Mouse (Mus musculus) liver, embryonic 11.5 days (tissue): ENCODE measurements at regions not wholly inside any gene's neighbourhood (a gene's known extent, or its start where the extent isn't known, plus 50 kb on each side); places are given as distances from the start of the nearest gene placed in this dataset.

Source experiments
- ATAC-seq: fragments of 200-750 bp; cut with Nextera tagmentation; replicated peaks from 2 replicates; pipeline ENCODE4 v1.8.0; 2017; ENCODE audit warnings: moderate number of reproducible peaks, mild to moderate bottlenecking, moderate TSS enrichment, moderate library complexity; ENCODE audit not compliant: low FRiP score
- DNase-seq: peaks from one replicate; pipeline ENCODE4 v3.0.0-alpha.2; 2017; ENCODE audit warnings: low spot score
- H3K27ac ChIP-seq: fragments of 300-500 bp; sonication (generic); 2 replicates; pipeline ENCODE4 v1.5.1; 2014; ENCODE audit warnings: mild to moderate bottlenecking, low read depth, low read length, control low read depth
- H3K27me3 ChIP-seq: fragments of 300-500 bp; sonication (generic); replicated peaks from 2 replicates; pipeline ENCODE4 v1.6.1; 2014; ENCODE audit warnings: low read length, mixed read lengths; ENCODE audit not compliant: control insufficient read depth, insufficient read depth
- H3K36me3 ChIP-seq: fragments of 300-500 bp; sonication (generic); 2 replicates; pipeline ENCODE4 v1.6.1; 2014; ENCODE audit warnings: mild to moderate bottlenecking, low read length, moderate library complexity, mixed read lengths; ENCODE audit not compliant: control insufficient read depth, insufficient read depth
- H3K4me1 ChIP-seq: fragments of 300-500 bp; sonication (generic); replicated peaks from 2 replicates; pipeline ENCODE4 v1.6.1; 2014; ENCODE audit warnings: low read length, mixed read lengths; ENCODE audit not compliant: control insufficient read depth, insufficient read depth
- H3K4me2 ChIP-seq: fragments of 300-500 bp; sonication (generic); 2 replicates; pipeline ENCODE4 v1.6.1; 2014; ENCODE audit warnings: mild to moderate bottlenecking, control low read depth, moderate library complexity
- H3K4me3 ChIP-seq: fragments of 300-500 bp; sonication (generic); 2 replicates; pipeline ENCODE4 v1.5.1; 2014; ENCODE audit warnings: low read depth, low read length, control low read depth
- H3K9ac ChIP-seq: fragments of 300-500 bp; sonication (generic); 2 replicates; pipeline ENCODE4 v1.6.1; 2014; ENCODE audit warnings: low read depth, low read length, control low read depth
- H3K9me3 ChIP-seq: fragments of 300-500 bp; sonication (generic); 2 replicates; pipeline ENCODE4 v1.6.1; 2016; ENCODE audit warnings: low read length, inconsistent platforms, mixed read lengths; ENCODE audit not compliant: control insufficient read depth
- WGBS: fragments of 180-500 bp; shearing (Covaris S2); extraction: QIAGEN DNeasy Blood & Tissue Kit; methylation state at CpG from one replicate; pipeline ENCODE4 v1.1.7; 2014; 5-methylcytosine and 5-hydroxymethylcytosine counted together

DNA sequence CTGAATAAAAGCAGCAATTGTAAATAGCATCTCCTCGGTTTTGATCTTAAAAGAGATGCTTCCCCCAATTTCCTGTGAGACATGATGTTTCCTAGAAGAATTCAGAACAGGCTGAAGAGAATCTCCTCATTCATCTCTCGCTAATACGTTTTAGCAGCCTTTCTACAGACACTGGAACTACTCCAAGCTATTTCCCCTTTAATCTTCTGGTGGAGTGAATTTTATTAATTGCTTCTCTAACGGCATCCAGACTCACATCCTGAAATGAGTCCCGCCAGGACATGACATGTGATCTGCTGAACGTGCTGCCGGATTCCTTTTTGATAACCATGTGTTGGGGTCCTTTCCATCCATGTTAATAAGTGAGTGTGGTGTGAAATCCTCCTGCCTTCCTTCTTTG, 209.6 kb upstream of the Kdm8 start:
- H3K27me3 ChIP-seq: no peaks in the 10 kb centered on the region
- no peak overlapping the region for H3K27ac ChIP-seq
- no peak overlapping the region for H3K9ac ChIP-seq
- no peak overlapping the region for H3K4me3 ChIP-seq
- no peaks in the 10 kb centered on the region for H3K4me1 ChIP-seq
- H3K4me2 ChIP-seq: no peak overlapping the region
- no peaks in the 10 kb centered on the region for H3K9me3 ChIP-seq
- no peaks in the 10 kb centered on the region for H3K36me3 ChIP-seq
- 66% methylated on average over 7 of the region's 7 CpGs for WGBS
- ATAC-seq (no peak), DNase-seq (no peak)

DNA sequence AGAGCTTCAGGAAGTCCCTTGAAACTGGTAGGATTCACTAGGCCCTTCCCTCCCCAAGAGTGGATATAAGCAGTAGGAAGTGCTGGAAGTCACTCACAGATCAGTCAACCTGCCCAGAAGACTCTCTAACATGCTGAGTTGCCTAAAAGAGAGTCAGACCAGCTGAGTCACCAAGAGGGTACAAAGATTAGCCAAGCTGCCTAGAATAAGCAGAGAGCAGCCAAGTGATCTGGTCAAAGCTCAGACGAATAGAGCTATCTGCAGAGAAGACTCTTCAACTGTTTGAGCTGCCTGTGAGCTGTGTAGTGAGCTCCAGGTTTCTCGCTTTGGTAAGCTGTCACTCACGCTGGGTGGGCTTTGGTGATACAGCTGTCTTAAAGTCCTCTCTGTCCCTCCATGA, 207.4 kb upstream of the Kdm8 start:
- ATAC-seq (no peak), DNase-seq (no peak)
- WGBS: 72% methylated on average over 3 of the region's 3 CpGs

DNA sequence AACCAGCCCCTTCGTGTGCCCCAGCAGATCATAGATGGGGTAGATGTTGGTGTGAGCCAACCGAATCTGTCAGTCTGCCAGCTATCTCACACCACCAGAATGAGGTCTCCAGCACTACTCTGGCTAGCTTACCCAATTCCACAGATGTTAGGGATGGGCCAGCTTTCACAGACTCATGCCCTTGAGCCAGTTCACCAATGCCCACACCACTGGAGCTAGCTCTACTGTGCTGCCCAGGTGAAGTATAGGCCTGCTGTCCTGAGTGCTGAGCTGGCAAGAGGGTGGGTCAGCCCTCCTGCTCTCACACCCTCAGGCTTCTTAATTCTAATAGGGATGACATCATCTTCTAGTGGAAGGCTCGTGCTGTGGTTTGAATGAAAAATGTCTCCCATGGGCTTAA, 201.5 kb upstream of the Kdm8 start:
- H3K9ac ChIP-seq: no peak overlapping the region
- 71% methylated on average over 3 of the region's 3 CpGs for WGBS
- H3K27me3 ChIP-seq: no peaks in the 10 kb centered on the region
- H3K36me3 ChIP-seq: no peaks in the 10 kb centered on the region
- DNase-seq (no peak), ATAC-seq (no peak)
- no peak overlapping the region for H3K27ac ChIP-seq
- H3K4me3 ChIP-seq: no peak overlapping the region
- no peaks in the 10 kb centered on the region for H3K4me1 ChIP-seq
- H3K4me2 ChIP-seq: no peak overlapping the region
- H3K9me3 ChIP-seq: no peaks in the 10 kb centered on the region

More for the DNA sequence above, 207.4 kb upstream of the Kdm8 start:
- Histone ChIP-seq H3K4me3 (no peak overlapping the region), H3K4me2 (no peak overlapping the region), H3K36me3 (no peaks in the 10 kb centered on the region), H3K9ac (no peak overlapping the region), H3K9me3 (no peaks in the 10 kb centered on the region), H3K27ac (no peak overlapping the region), H3K27me3 (no peaks in the 10 kb centered on the region), H3K4me1 (no peaks in the 10 kb centered on the region)

DNA sequence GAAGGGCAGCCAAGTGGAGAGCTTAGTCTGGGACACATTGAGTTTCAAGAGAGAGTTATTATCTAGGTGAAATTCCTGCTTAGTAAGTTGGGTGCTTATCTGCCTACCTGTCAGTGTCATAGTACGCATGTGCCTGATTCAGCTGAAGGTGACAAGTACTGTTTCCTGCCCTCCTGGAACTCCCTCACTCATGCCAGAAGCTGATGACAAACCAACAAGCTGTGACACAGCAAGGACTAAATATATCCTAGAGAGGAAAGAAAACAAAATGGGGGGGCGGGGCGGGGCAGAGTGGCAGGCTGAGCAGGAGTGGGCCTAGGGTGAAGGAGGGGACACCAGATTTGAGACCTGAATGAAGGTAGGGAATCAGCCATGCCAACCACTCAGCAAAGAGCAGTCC, 196.1 kb upstream of the Kdm8 start:
- DNase-seq (no peak), ATAC-seq (no peak)
- H3K4me3 ChIP-seq: no peak overlapping the region
- H3K4me2 ChIP-seq: no peak overlapping the region
- no peak overlapping the region for H3K27ac ChIP-seq
- no peaks in the 10 kb centered on the region for H3K27me3 ChIP-seq
- no peaks in the 10 kb centered on the region for H3K9me3 ChIP-seq
- no peaks in the 10 kb centered on the region for H3K4me1 ChIP-seq
- WGBS: 92% methylated on average over 3 of the region's 3 CpGs
- H3K9ac ChIP-seq: no peak overlapping the region
- H3K36me3 ChIP-seq: no peaks in the 10 kb centered on the region

- Histone ChIP-seq H3K36me3 (no peaks in the 10 kb centered on the region), H3K4me2 (no peak overlapping the region), H3K4me1 (no peaks in the 10 kb centered on the region), H3K4me3 (no peak overlapping the region), H3K9ac (no peak overlapping the region), H3K27me3 (no peaks in the 10 kb centered on the region), H3K9me3 (no peaks in the 10 kb centered on the region), H3K27ac (no peak overlapping the region)
- ATAC-seq (no peak), DNase-seq (no peak)
- WGBS: 60% methylated on average over 2 of the region's 2 CpGs
These were observed 194.1 kb upstream of the Kdm8 start for GRCm38 (mm10) chr7:125250385-125250784.

DNA sequence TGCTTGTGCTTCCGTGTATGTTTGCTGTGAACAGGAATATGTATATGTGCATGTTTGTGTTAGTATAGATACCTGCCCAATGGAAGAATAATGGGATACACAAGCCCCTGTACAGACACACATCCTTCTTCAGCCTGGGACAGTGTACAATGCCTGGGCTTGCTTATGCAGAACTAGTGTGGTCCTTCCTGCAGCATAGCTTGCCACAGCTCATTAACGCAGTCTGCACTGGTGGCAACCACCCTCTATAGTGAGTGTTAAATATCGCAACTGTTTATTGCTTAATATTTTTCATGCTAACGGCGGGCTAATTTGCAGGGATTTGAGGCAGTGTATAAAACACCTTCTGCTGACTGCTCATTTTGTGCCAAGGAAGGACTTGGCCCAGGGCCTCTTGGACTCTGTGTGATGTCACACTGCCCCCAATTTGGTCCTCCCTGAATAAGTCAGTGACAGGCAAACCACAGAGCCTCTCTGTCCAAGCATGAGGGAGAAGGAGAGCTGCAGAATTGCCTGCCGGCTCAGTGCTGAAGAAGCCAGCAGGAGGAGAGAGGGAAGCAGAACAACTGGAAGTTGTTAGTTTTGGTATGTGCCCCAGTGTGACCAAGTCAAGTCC, 193.4 kb upstream of the Kdm8 start:
- Histone ChIP-seq H3K9me3 (no peaks in the 10 kb centered on the region), H3K27me3 (no peaks in the 10 kb centered on the region), H3K4me3 (no peak overlapping the region), H3K9ac (no peak overlapping the region), H3K4me1 (no peaks in the 10 kb centered on the region), H3K4me2 (no peak overlapping the region), H3K36me3 (no peaks in the 10 kb centered on the region), H3K27ac (no peak overlapping the region)
- 73% methylated on average over 6 of the region's 6 CpGs for WGBS
- DNase-seq: no peak
- no peak for ATAC-seq

DNA sequence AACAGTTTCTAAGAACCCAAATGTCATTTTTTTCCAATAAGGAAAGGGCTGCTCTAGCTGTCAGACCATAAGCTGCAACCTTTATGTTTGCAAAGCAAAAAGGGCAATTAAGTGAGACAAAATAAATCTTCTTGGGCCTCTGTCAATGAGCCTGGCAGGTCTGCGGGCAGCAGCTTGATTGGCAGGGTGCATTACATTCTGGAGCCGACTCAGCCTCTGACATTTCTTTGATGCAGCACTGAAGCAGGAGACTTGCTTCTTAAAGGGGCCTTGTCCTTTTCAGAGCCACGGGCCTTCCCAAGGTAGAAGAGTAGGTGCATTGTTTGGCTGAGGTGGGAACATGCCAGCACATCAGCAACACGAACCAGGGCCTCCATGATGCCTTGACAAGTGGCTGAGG, 190.2 kb upstream of the Kdm8 start:
- Histone ChIP-seq H3K27me3 (no peaks in the 10 kb centered on the region), H3K4me2 (no peak overlapping the region), H3K4me1 (no peaks in the 10 kb centered on the region; the same call in 1 of the 2 replicates), H3K36me3 (no peaks in the 10 kb centered on the region), H3K27ac (no peak overlapping the region), H3K9me3 (no peaks in the 10 kb centered on the region), H3K9ac (no peak overlapping the region), H3K4me3 (no peak overlapping the region)
- DNase-seq (no peak), ATAC-seq (no peak)
- 37% methylated on average over 4 of the region's 4 CpGs for WGBS

DNA sequence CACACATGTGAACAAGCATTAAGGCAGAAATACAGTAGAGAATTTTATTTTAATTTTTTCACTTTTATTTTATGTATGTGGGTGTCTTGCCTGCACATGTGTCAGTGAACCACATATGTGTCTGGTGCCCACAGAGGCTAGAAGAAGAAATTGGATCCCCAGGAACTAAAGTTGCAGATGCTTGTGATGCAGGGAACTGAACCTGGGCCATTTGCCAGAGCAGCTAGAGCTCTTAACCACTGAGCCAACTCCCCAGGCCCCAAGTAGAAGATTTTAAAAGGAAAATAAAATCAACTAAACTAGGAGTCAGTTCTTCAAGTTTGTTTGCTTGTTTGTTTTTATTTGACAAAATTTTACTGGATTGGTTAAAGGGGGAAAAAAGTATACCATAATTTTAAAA, 185.5 kb upstream of the Kdm8 start:
- Histone ChIP-seq H3K4me3 (no peak overlapping the region), H3K36me3 (no peaks in the 10 kb centered on the region), H3K27ac (no peak overlapping the region), H3K9ac (no peak overlapping the region), H3K27me3 (no peaks in the 10 kb centered on the region), H3K4me1 (no peaks in the 10 kb centered on the region; the same call in 1 of the 2 replicates), H3K4me2 (no peak overlapping the region), H3K9me3 (no peaks in the 10 kb centered on the region)
- DNase-seq (no peak), ATAC-seq (no peak)

- Histone ChIP-seq H3K4me3 (no peak overlapping the region), H3K4me2 (no peak overlapping the region), H3K36me3 (no peaks in the 10 kb centered on the region), H3K27ac (no peak overlapping the region), H3K4me1 (no peaks in the 10 kb centered on the region; the same call in 1 of the 2 replicates), H3K9ac (no peak overlapping the region), H3K9me3 (no peaks in the 10 kb centered on the region), H3K27me3 (no peaks in the 10 kb centered on the region)
- 62% methylated on average over 2 of the region's 2 CpGs for WGBS
- DNase-seq (no peak), ATAC-seq (no peak)
These were observed 182.3 kb upstream of the Kdm8 start for GRCm38 (mm10) chr7:125262133-125262532.
